Mouse (Mus musculus) heart, postnatal 25 days (tissue): ENCODE data around the gene Chchd3. TPM values are rescaled to one million over a fixed set of nuclear protein-coding genes. Genes with fewer than 3 reads are reported as not detected.

Source experiments
- DNase-seq: peaks from one replicate; pipeline ENCODE4 v3.0.0; 2022; ENCODE audit warnings: low spot score
- intact Hi-C: fragments of 180-260 bp; cut with DNase I; formaldehyde crosslinking; loops from one replicate; pipeline ENCODE4 v1.15.1; 2025
- total RNA-seq, 2 experiments: library from RNA; stranded (reverse); gene quantifications; 2 replicates each; pipeline ENCODE4 v1.2.3; 2021

The Chchd3 gene
- total RNA-seq, 2 experiments from 2014 or later = 549 to 559 TPM

- intact Hi-C loops = no loop called here
- no peak for DNase-seq
Observed at GRCm38 (mm10) chr6:32943651-32944050, 116.4 kb downstream of the Chchd3 start.

- intact Hi-C loops = no loop called here
Observed at GRCm38 (mm10) chr6:32940299-32940698, 119.8 kb downstream of the Chchd3 start.

GRCm38 (mm10) chr6:32937643-32938042 is 122.4 kb downstream of the Chchd3 start:
- intact Hi-C loops = no loop called here
- no peak for DNase-seq

More at GRCm38 (mm10) chr6:32940299-32940698, 119.8 kb downstream of the Chchd3 start:
- DNase-seq = no peak

- DNase-seq = no peak
- intact Hi-C loops = no loop called here
Observed at GRCm38 (mm10) chr6:32936794-32937193, 123.3 kb downstream of the Chchd3 start.

- no peak for DNase-seq
- intact Hi-C loops = no loop called here
Observed at GRCm38 (mm10) chr6:32936365-32936764, 123.7 kb downstream of the Chchd3 start.

- no peak for DNase-seq
- intact Hi-C loops = no loop called here
Observed at GRCm38 (mm10) chr6:32935576-32935975, 124.5 kb downstream of the Chchd3 start.

- intact Hi-C loops = no loop called here
- no peak for DNase-seq
Observed at GRCm38 (mm10) chr6:32931106-32931770, 128.8 kb downstream of the Chchd3 start.

GRCm38 (mm10) chr6:32922391-32922790 is 137.7 kb downstream of the Chchd3 start:
- intact Hi-C loops = no loop called here
- DNase-seq = no peak

GRCm38 (mm10) chr6:32920091-32920490 is 140.0 kb downstream of the Chchd3 start:
- intact Hi-C loops = no loop called here
- no peak for DNase-seq

- DNase-seq = no peak
- intact Hi-C loops = loop anchor here (5.0 kb wide), 1 partner anchor 92 kb away; no protein-coding TSS in a partner anchor
Observed at GRCm38 (mm10) chr6:32910692-32911091, 149.4 kb downstream of the Chchd3 start.

- intact Hi-C loops = no loop called here
- no peak for DNase-seq
Observed at GRCm38 (mm10) chr6:32899061-32899460, 161.0 kb downstream of the Chchd3 start.

GRCm38 (mm10) chr6:32894100-32894499 is 166.0 kb downstream of the Chchd3 start:
- intact Hi-C loops = no loop called here
- DNase-seq = no peak

- intact Hi-C loops = no loop called here
- no peak for DNase-seq
Observed at GRCm38 (mm10) chr6:32890726-32891125, 169.3 kb downstream of the Chchd3 start.

- DNase-seq = no peak
- intact Hi-C loops = no loop called here
Observed at GRCm38 (mm10) chr6:32888894-32889529, 171.0 kb downstream of the Chchd3 start.

- intact Hi-C loops = no loop called here
- DNase-seq = no peak
Observed at GRCm38 (mm10) chr6:32878586-32878985, 181.5 kb downstream of the Chchd3 start.

GRCm38 (mm10) chr6:32874176-32874575 is 185.9 kb downstream of the Chchd3 start:
- intact Hi-C loops = no loop called here
- DNase-seq = no peak

GRCm38 (mm10) chr6:32872805-32873204 is 187.3 kb downstream of the Chchd3 start:
- intact Hi-C loops = no loop called here
- no peak for DNase-seq

GRCm38 (mm10) chr6:32850960-32851359 is 209.1 kb downstream of the Chchd3 start:
- intact Hi-C loops = no loop called here
- DNase-seq = no peak

GRCm38 (mm10) chr6:32848974-32849373 is 211.1 kb downstream of the Chchd3 start:
- intact Hi-C loops = no loop called here
- DNase-seq = no peak

GRCm38 (mm10) chr6:32845463-32845862 is 214.6 kb downstream of the Chchd3 start:
- no peak for DNase-seq
- intact Hi-C loops = no loop called here

- intact Hi-C loops = no loop called here
- no peak for DNase-seq
Observed at GRCm38 (mm10) chr6:32837939-32838301, 222.1 kb downstream of the Chchd3 start.
